Mouse (Mus musculus) embryonic facial prominence, embryonic 10.5 days (tissue): ENCODE data around the gene Ccr7. TPM values are rescaled to one million over a fixed set of nuclear protein-coding genes. Genes with fewer than 3 reads are reported as not detected.

Experiments
- DNase-seq: peaks from one replicate; pipeline ENCODE4 v3.0.0-alpha.2; 2017; ENCODE audit warnings: low spot score
- H3K27ac ChIP-seq: fragments of 300-500 bp; sonication (generic); replicated peaks from 2 replicates; pipeline ENCODE4 v1.5.1; 2016; ENCODE audit warnings: mild to moderate bottlenecking
- H3K27me3 ChIP-seq: fragments of 300-500 bp; sonication (generic); replicated peaks from 2 replicates; pipeline ENCODE4 v1.6.1; 2016; ENCODE audit warnings: low read depth, mild to moderate bottlenecking; ENCODE audit not compliant: poor library complexity, severe bottlenecking
- H3K36me3 ChIP-seq: fragments of 300-500 bp; sonication (generic); replicated peaks from 2 replicates; pipeline ENCODE4 v1.6.1; 2016; ENCODE audit warnings: mild to moderate bottlenecking, moderate library complexity
- H3K4me1 ChIP-seq: fragments of 300-500 bp; sonication (generic); 2 replicates; pipeline ENCODE4 v1.6.1; 2016
- H3K4me3 ChIP-seq: fragments of 300-500 bp; sonication (generic); 2 replicates; pipeline ENCODE4 v1.5.1; 2016; ENCODE audit warnings: mild to moderate bottlenecking, moderate library complexity
- H3K9me3 ChIP-seq: fragments of 300-500 bp; sonication (generic); 2 replicates; pipeline ENCODE4 v1.6.1; 2016; ENCODE audit warnings: mild to moderate bottlenecking
- WGBS: fragments of 180-500 bp; shearing (Covaris S2); methylation state at CpG from one replicate; pipeline ENCODE4 v1.1.7; 2016; 5-methylcytosine and 5-hydroxymethylcytosine counted together
- polyA plus RNA-seq: library from polyadenylated mRNA; unstranded; fragments of >200 nt; fragmentation: Nextera tagmentation; extraction: Ambion mirVana; gene quantifications from 2 replicates; pipeline ENCODE4 v1.2.1, GENCODE M21; 2016

Ccr7 gene
- polyA plus RNA-seq, 1 experiment from 2014 or later = 0.50 TPM

GRCm38 (mm10) chr11:99143123-99144082 lies 11.5 kb downstream of the Ccr7 start:
- H3K4me3 ChIP-seq = no peak overlapping the region
- no peaks in the 10 kb centered on the region for H3K9me3 ChIP-seq
- DNase-seq = peak; percentile 61
- H3K27me3 ChIP-seq = no peaks in the 10 kb centered on the region
- peak overlapping the region; percentile 85 for H3K27ac ChIP-seq
- peaks cover 81% of the 10 kb centered on the region for H3K4me1 ChIP-seq
- H3K36me3 ChIP-seq = no peaks in the 10 kb centered on the region
- WGBS = 56% methylated on average over 16 of the region's 16 CpGs

DNA sequence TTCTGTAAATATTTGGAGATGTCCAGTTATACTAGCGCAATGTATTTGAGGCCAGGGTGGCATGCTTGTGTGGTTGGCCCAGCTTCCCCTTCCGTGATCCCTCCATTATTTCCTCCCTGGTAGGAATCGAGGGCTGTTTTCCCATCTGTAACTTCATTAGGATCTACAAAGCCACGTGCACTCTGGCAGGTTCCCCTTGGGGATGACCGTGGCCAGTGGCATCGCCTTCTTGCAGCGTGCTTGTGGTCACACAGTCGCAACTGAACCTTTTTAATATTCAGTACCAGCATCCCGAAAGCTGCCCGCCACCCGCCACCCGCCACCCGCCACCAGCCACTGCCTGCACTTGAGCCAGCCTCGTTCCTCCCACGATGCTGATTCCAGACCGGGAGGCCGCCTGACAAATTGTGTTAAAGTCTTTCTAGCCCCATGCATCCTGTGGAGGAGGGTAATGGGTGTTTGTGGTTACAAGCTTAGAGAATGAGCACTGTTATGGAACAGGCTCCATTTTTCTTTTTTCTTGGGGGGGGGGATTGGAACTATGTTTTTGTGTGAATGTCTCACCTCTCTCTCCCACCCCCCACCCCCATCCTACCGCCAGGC lies 12.3 kb downstream of the Ccr7 start:
- H3K4me3 ChIP-seq = no peak overlapping the region
- H3K27ac ChIP-seq = peak overlapping the region; percentile 85
- peak; percentile 44 for DNase-seq

GRCm38 (mm10) chr11:99142046-99142445 lies 12.8 kb downstream of the Ccr7 start:
- peaks cover 67% of the 10 kb centered on the region for H3K4me1 ChIP-seq
- DNase-seq = no peak

More for the DNA sequence above, 12.3 kb downstream of the Ccr7 start:
- Histone ChIP-seq H3K36me3 (no peaks in the 10 kb centered on the region), H3K9me3 (no peaks in the 10 kb centered on the region), H3K4me1 (peaks cover 73% of the 10 kb centered on the region), H3K27me3 (no peaks in the 10 kb centered on the region)
- WGBS = 67% methylated on average over 18 of the region's 18 CpGs

GRCm38 (mm10) chr11:99141600-99141999 lies 13.3 kb downstream of the Ccr7 start:
- no peaks in the 10 kb centered on the region for H3K36me3 ChIP-seq
- 53% methylated on average over 7 of the region's 7 CpGs for WGBS
- peak overlapping the region; percentile 85 for H3K27ac ChIP-seq
- no peaks in the 10 kb centered on the region for H3K27me3 ChIP-seq
- H3K4me3 ChIP-seq = no peak overlapping the region
- no peaks in the 10 kb centered on the region for H3K9me3 ChIP-seq
- DNase-seq = peak; percentile 62
- H3K4me1 ChIP-seq = peaks cover 67% of the 10 kb centered on the region

More at GRCm38 (mm10) chr11:99142046-99142445, 12.8 kb downstream of the Ccr7 start:
- H3K9me3 ChIP-seq = no peaks in the 10 kb centered on the region
- no peak overlapping the region for H3K4me3 ChIP-seq
- WGBS = 54% methylated on average over 6 of the region's 6 CpGs
- no peaks in the 10 kb centered on the region for H3K36me3 ChIP-seq
- H3K27me3 ChIP-seq = no peaks in the 10 kb centered on the region
- peak overlapping the region; percentile 85 for H3K27ac ChIP-seq

DNA sequence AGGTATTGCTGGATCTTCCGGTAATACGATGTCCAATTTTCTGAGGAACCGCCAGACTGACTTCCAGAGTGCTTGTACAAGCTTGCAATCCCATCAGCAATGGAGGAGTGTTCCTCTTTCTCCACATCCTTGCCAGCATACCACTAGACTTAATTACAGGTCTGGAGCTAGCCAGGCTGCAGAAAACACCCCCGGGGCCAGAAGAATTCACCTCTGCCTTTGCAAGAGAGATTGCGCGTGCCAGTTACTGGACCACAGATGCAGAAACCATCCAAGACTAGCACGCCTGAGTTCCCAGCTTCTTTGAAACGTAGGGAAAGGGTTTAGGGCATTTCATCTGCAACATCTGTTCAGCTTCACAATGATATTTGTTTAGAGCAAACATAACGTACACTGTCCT lies 15.9 kb downstream of the Ccr7 start:
- no peaks in the 10 kb centered on the region for H3K36me3 ChIP-seq
- WGBS = 73% methylated on average over 9 of the region's 9 CpGs
- H3K4me3 ChIP-seq = no peak overlapping the region
- H3K27ac ChIP-seq = peak overlapping the region; percentile 36
- no peaks in the 10 kb centered on the region for H3K27me3 ChIP-seq
- H3K9me3 ChIP-seq = no peaks in the 10 kb centered on the region
- H3K4me1 ChIP-seq = peaks cover 64% of the 10 kb centered on the region
- DNase-seq = no peak

DNA sequence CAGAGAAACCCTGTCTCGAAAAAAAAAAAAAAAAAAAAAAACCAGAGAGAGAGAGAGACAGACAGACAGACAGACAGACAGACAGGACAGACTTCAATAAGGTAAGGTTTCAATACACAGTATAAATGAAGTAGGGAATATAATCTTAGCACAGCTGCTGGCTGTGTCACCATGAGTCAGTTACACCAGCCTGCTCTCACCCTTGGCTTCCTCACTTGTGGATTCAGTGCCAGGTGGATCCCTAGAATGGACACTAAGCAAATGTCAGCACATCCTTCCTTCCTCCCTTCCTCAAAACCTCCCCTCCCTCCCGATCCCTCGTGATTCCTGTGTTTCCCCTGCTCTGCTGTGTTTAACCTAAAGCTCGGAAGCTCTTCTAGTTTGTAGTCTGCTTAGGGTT lies 17.5 kb downstream of the Ccr7 start:
- WGBS = 76% methylated on average over 4 of the region's 4 CpGs
- Histone ChIP-seq H3K27ac (no peak overlapping the region), H3K4me1 (peaks cover 64% of the 10 kb centered on the region), H3K9me3 (no peaks in the 10 kb centered on the region), H3K27me3 (no peaks in the 10 kb centered on the region), H3K4me3 (no peak overlapping the region), H3K36me3 (no peaks in the 10 kb centered on the region)
- no peak for DNase-seq

DNA sequence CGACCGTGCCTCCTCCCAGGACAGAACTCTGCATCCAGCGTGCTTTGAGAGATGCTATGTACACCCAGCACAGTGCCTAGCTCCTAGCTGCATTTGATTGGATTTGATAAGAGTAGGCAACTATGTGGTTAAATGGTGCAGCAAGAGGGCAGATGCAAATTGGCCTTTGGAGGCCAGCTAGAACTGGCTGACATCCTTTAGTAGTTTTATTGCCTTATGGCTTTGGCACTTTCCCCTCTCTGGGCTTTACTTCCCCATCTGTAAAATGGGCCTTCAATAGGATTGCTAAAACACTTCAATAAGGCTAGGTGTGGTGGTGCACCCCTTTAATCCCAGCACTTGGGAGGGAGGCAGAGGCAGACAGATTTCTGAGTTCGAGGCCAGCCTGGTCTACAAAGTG lies 17.9 kb downstream of the Ccr7 start:
- DNase-seq = no peak
- Histone ChIP-seq H3K4me3 (no peak overlapping the region), H3K4me1 (peaks cover 64% of the 10 kb centered on the region), H3K36me3 (no peaks in the 10 kb centered on the region), H3K27ac (peak overlapping the region; percentile 77), H3K9me3 (no peaks in the 10 kb centered on the region), H3K27me3 (no peaks in the 10 kb centered on the region)
- WGBS = 65% methylated on average over 4 of the region's 4 CpGs

DNA sequence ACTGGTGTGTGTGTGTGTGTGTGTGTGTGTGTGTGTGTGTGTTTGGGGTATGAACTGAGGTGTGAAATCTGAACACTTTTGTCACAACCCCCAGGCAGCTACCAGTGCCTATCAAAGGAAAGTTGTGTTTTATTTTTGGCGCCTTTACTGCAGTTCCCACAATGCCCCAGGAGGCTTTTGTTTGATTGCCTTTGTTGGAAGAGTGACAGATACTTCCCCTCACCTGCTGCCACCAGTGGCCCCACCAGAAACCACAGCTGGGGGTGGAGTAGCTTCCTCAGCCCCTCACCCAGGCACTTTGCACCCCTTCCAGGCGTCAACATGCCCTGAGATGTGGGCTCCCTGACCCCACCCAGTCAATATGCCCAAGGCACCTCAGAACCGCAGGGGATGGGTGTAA lies 18.5 kb downstream of the Ccr7 start:
- no peaks in the 10 kb centered on the region for H3K36me3 ChIP-seq
- WGBS = 60% methylated on average over 3 of the region's 3 CpGs
- no peak overlapping the region for H3K4me3 ChIP-seq
- H3K27ac ChIP-seq = peak overlapping the region; percentile 77
- no peaks in the 10 kb centered on the region for H3K9me3 ChIP-seq
- no peak for DNase-seq
- H3K4me1 ChIP-seq = peaks cover 64% of the 10 kb centered on the region
- H3K27me3 ChIP-seq = no peaks in the 10 kb centered on the region

GRCm38 (mm10) chr11:99135047-99135440 lies 19.8 kb downstream of the Ccr7 start:
- DNase-seq = no peak
- H3K4me1 ChIP-seq = peaks cover 74% of the 10 kb centered on the region
- no peaks in the 10 kb centered on the region for H3K36me3 ChIP-seq
- 68% methylated on average over 8 of the region's 8 CpGs for WGBS
- peak overlapping the region; percentile 85 for H3K27ac ChIP-seq
- no peak overlapping the region for H3K4me3 ChIP-seq
- no peaks in the 10 kb centered on the region for H3K27me3 ChIP-seq
- H3K9me3 ChIP-seq = no peaks in the 10 kb centered on the region

GRCm38 (mm10) chr11:99134266-99135046 lies 20.4 kb downstream of the Ccr7 start:
- peak overlapping the region; percentile 85 for H3K27ac ChIP-seq
- no peak overlapping the region for H3K4me3 ChIP-seq
- WGBS = 39% methylated on average over 15 of the region's 15 CpGs
- H3K36me3 ChIP-seq = no peaks in the 10 kb centered on the region
- H3K4me1 ChIP-seq = peaks cover 72% of the 10 kb centered on the region
- no peaks in the 10 kb centered on the region for H3K27me3 ChIP-seq
- peak; percentile 67 for DNase-seq
- no peaks in the 10 kb centered on the region for H3K9me3 ChIP-seq

- no peak overlapping the region for H3K4me3 ChIP-seq
- H3K4me1 ChIP-seq = peaks cover 72% of the 10 kb centered on the region
- no peaks in the 10 kb centered on the region for H3K36me3 ChIP-seq
- no peaks in the 10 kb centered on the region for H3K9me3 ChIP-seq
- peak overlapping the region; percentile 85 for H3K27ac ChIP-seq
- no peaks in the 10 kb centered on the region for H3K27me3 ChIP-seq
- 25% methylated on average over 5 of the region's 5 CpGs for WGBS
- peak; percentile 74 for DNase-seq
These were observed 21.5 kb downstream of the Ccr7 start for GRCm38 (mm10) chr11:99133285-99133897.
